ENCODE assay signal across 9 mouse cellular contexts in genomic region chr11:88399431-88399830, GRCm38 (mm10).
DNase-seq lines count a peak whose midpoint lies in the region; ATAC-seq and TF ChIP-seq lines count a peak whose summit lies in the region.
"Had no signal": no experiment of that assay in that cellular context is flagged by ENCODE, and none has a peak within 500 bp of the region (broad histone marks: within the 10 kb centered on the region; RNA-seq: fewer than 3 reads in every experiment).

No protein-coding gene starts in this region.

- H3K4me1 ChIP-seq in heart, embryonic 13.5 days, result peaks cover 74% of the 10 kb centered on the region
- H3K4me1 ChIP-seq in embryonic facial prominence, embryonic 12.5 days, result peaks cover 39% of the 10 kb centered on the region
- peaks cover 20% of the 10 kb centered on the region for H3K4me1 ChIP-seq in intestine, postnatal 0 days (replicated peaks; ENCODE audit: control insufficient read depth, insufficient read depth, low read length)

- H3K36me3 ChIP-seq in heart, embryonic 13.5 days, result peaks cover 4% of the 10 kb centered on the region
- H3K36me3 ChIP-seq in embryonic facial prominence, embryonic 12.5 days, result no peaks in the 10 kb centered on the region
- H3K36me3 ChIP-seq in intestine, postnatal 0 days (ENCODE audit: control insufficient read depth, insufficient read depth), result no peaks in the 10 kb centered on the region; the same call in 1 of the 2 replicates

- no peak for TF ChIP-seq CTCF in intestine, postnatal 0 days (IDR thresholded peaks at IDR 0.05; ENCODE audit: low read depth)

- no peak for DNase-seq in heart, adult 8-10 months (ENCODE audit: low spot score)
- DNase-seq in embryo, embryonic 10.5 days (ENCODE audit: low spot score), result peak; percentile 39
- no peak for DNase-seq in adrenal gland, postnatal 36 days
- DNase-seq: lung, postnatal 10 days had no signal

- WGBS in heart, embryonic 13.5 days, result 60% methylated on average over 5 of the region's 5 CpGs
- 26% methylated on average over 5 of the region's 5 CpGs for WGBS in embryonic facial prominence, embryonic 12.5 days
- 69% methylated on average over 5 of the region's 5 CpGs for WGBS in intestine, postnatal 0 days

- H3K27ac ChIP-seq in heart, embryonic 13.5 days (replicated peaks), result peak overlapping the region; percentile 42; the same call in 1 of the 2 replicates
- peak overlapping the region; percentile 32; the same call in 1 of the 2 replicates for H3K27ac ChIP-seq in embryonic facial prominence, embryonic 12.5 days
- peak overlapping the region; percentile 5; the same call in 1 of the 2 replicates for H3K27ac ChIP-seq in intestine, postnatal 0 days (ENCODE audit: low read depth, low read length)

- no peaks in the 10 kb centered on the region for H3K9me3 ChIP-seq in heart, embryonic 13.5 days
- H3K9me3 ChIP-seq in embryonic facial prominence, embryonic 12.5 days, result no peaks in the 10 kb centered on the region
- H3K9me3 ChIP-seq in intestine, postnatal 0 days (ENCODE audit: control insufficient read depth), result no peaks in the 10 kb centered on the region

- ATAC-seq in heart, embryonic 13.5 days (ENCODE audit: extremely low read depth, insufficient number of reproducible peaks, low FRiP score, low TSS enrichment), result no peak
- peak; percentile 53; the same call in 1 of the 2 replicates for ATAC-seq in embryonic facial prominence, embryonic 12.5 days (ENCODE audit: insufficient number of reproducible peaks, insufficient read depth, low FRiP score, low TSS enrichment)
- no peak for ATAC-seq in intestine, postnatal 0 days
- ATAC-seq in frontal cortex, adult (ENCODE audit: low TSS enrichment), result no peak

- no peaks in the 10 kb centered on the region for H3K27me3 ChIP-seq in heart, embryonic 13.5 days (replicated peaks)
- no peaks in the 10 kb centered on the region for H3K27me3 ChIP-seq in embryonic facial prominence, embryonic 12.5 days
- no peaks in the 10 kb centered on the region for H3K27me3 ChIP-seq in intestine, postnatal 0 days (replicated peaks; ENCODE audit: control insufficient read depth, insufficient read depth, low read length)

- no peak overlapping the region for H3K9ac ChIP-seq in heart, embryonic 13.5 days
- H3K9ac ChIP-seq in embryonic facial prominence, embryonic 12.5 days, result no peak overlapping the region
- no peak overlapping the region for H3K9ac ChIP-seq in intestine, postnatal 0 days (ENCODE audit: low read depth, low read length)

- no peak overlapping the region for H3K4me3 ChIP-seq in heart, embryonic 13.5 days
- no peak overlapping the region for H3K4me3 ChIP-seq in embryonic facial prominence, embryonic 12.5 days
- H3K4me3 ChIP-seq in intestine, postnatal 0 days (ENCODE audit: low read depth, low read length), result no peak overlapping the region
- H3K4me3 ChIP-seq: myocyte had no signal

- no peak overlapping the region for H3K4me2 ChIP-seq in heart, embryonic 13.5 days
- no peak overlapping the region for H3K4me2 ChIP-seq in embryonic facial prominence, embryonic 12.5 days (replicated peaks)
- H3K4me2 ChIP-seq in intestine, postnatal 0 days (replicated peaks; ENCODE audit: low read depth), result no peak overlapping the region
